Mouse (Mus musculus): ENCODE measurements around the gene Nfyb. TPM values are rescaled to one million over a fixed set of nuclear protein-coding genes. Genes with fewer than 3 reads are reported as not detected.
A peak's percentile ranks its signal among the peaks of the same experiment; 100 is the strongest.

Nfyb gene
- 87.5 and 91.5 TPM in 2 replicates for total RNA-seq (2017)

DNA sequence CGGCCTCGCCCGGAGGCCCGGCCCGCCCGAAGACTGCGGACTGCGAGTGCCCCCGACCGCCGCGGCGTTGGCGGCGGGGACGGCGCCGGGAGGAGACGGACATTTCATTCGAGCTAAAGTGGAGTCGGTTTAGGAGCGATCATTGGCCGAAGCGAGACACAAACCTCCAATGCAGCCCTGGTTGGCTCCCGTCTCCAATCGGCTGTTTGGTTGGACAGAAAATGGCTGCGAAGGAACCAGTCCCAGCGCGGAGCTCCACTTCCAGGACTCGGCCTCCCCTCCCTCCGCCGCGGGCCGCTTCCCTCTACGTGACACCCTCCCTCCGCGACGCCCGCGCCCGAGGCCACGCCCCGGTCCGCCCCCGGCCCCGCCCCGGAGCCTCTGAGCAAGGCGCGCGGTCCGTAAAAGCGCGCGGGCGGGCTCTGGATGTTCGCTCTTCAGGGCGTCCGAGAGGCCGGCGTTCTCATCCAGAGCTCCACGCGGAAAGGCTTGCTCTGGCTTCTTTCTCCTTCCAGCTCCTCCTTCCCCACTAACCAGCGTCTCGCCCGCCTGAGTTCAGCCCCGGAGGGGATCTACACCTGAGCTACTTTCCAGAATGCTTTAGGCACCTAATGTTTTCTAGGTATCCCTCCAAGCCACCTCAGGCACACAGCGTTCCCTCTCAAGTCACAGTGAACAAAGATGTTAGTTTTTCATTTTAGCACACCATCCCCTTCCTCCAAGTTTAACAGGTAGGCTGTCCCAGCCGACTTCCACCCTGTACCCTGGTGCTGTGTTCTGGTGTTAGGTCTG, at the start of gene Nfyb:
Nfyb (minus strand) TSS at position 305 of the 792 bp plus-strand sequence.
- peak; percentile 97 for ATAC-seq (replicated peaks; ENCODE audit: low read depth, poor library complexity, severe bottlenecking)

- peak; percentile 50 for ATAC-seq (replicated peaks; ENCODE audit: low read depth, poor library complexity, severe bottlenecking)
These were observed 48.0 kb upstream of the Nfyb start for GRCm38 (mm10) chr10:82811855-82812431.

DNA sequence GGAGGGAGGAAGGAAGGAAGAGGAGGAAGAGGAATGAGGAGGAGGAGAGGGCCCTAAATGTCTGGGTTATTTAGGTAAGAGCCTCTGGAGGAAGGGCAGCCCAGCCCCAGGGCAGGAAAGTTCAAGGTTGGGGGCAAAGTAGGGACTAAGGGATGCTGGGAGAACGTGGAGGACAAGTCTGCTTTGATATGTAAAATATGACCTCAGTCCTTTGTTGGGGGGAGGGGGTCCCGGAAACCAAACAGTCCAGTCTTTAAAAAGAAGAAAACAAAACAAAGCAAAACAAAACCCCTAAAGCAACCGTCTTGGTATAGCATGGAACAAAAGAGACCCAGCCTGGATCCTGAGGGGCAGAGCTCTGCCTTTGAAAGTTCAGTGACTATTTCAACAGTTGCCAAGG, 45.4 kb upstream of the Nfyb start:
- ATAC-seq (replicated peaks; ENCODE audit: low read depth, poor library complexity, severe bottlenecking) = no peak

GRCm38 (mm10) chr10:82808891-82809290, 44.9 kb upstream of the Nfyb start:
- no peak for ATAC-seq (replicated peaks; ENCODE audit: low read depth, poor library complexity, severe bottlenecking)

DNA sequence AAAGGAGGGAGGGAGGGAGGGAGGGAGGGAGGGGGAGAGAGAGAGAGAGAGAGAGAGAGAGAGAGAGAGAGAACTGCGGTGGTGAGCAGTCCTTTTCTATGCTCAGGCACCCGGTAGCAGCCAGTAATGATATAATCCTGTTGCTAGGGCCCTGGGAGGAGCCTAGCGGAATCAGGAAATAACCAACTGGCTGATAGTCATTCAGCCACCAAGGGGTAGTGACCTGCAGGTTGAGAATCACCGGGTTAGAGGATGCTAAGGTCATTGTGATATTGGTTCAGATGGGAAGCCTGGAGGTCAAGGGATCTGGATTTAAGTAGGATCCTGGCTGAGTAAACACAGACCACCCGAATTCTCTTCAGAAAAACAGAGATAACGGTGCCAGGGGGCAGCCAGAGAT, 44.2 kb upstream of the Nfyb start:
- ATAC-seq (replicated peaks; ENCODE audit: low read depth, poor library complexity, severe bottlenecking) = peak; percentile 91

DNA sequence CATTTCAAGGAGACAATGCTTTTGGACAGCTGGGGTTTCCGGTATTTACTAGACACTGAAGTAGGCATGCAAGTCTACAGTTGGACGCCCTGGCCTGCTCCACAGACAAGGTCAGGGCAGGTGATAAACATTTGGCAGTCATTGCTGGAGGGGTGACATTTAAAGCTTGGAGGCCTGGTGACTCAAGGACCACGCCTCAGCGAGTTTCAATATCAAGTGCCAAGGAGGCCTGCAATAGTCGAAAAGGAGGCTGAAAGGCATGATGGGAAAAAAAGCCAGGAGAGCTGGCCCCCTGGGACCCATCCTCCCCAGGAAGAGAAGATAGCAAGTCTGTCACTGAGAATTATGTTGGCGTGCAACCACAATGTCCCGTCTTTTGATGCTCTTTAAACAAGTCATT, 43.3 kb upstream of the Nfyb start:
- ATAC-seq (replicated peaks; ENCODE audit: low read depth, poor library complexity, severe bottlenecking) = no peak

DNA sequence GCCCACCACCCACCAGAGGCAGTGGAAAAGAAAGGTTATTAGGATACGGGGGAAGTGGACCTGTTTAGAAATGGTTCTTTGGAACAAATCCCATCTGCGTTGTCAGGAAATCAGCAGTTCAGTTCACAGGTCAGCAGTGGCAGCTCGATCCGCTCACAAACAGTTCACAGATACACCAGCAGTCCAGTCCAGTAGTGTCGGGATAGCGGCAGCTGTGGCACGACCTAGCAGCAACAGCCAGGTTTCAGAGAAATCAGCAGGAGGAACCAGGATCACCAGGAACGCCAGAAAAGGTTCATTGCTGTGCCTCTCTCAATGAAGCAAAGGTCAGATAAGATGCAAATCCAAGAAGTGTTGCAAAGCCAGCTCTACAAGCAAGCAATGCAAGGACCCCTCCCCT, 42.5 kb upstream of the Nfyb start:
- ATAC-seq (replicated peaks; ENCODE audit: low read depth, poor library complexity, severe bottlenecking) = no peak

DNA sequence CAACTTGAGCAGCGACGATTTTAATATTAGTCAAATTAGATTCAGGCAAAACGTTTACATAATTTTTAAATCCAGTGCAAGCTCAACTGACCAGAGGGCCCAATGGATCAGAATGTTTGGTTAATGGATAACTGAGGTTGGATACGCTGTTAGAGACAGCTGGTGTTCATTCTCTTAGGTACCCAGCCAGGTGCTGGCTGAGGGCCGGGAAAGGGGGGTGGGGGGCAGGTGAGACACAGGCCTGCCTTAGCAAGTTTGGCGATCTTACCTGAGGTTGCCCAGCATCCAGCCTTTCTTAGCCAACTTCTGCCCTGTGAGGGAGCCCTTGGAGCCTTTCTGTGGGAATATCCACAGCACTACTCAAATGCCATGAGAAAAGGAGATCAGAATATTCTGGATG, 41.2 kb upstream of the Nfyb start:
- ATAC-seq (replicated peaks; ENCODE audit: low read depth, poor library complexity, severe bottlenecking) = no peak

DNA sequence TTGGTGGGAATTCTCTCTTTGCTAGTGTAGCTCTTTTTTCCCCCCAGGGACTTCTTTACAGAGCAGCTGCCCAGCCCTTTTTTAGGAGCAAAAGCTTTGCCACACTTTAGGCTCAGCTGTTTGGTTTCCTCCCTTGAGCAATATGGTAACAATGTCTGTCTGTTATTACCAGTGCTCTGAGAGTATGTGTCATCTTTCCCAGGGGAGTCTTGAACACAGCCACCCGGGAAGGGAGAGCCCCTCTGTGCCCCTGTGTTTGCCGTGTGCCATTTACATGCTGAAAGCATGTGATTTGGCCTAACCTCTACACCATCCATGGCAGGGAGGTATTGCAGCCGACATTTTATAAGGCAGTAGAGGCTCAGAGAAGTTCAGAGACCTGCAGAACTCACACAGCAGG, 40.5 kb upstream of the Nfyb start:
- ATAC-seq (replicated peaks; ENCODE audit: low read depth, poor library complexity, severe bottlenecking) = no peak

DNA sequence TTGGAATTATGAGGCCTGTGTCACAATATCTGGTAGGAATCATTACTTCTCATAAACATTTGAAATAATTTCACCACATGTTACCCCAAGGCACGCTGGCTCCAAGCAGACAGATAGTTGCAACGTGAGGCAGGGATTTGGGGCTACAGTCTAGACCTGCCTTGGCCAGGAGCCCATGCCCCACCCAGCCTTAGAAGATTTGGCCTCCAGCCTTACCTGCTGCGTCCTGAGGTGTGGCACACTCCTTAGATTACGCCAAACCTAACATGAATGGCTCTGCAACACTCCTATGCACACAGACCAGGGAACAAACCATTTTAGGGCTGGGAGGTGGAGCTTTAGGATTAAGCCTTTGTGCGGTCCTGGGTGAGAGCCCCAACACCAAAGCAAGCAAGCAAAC, 36.1 kb upstream of the Nfyb start:
- ATAC-seq (replicated peaks; ENCODE audit: low read depth, poor library complexity, severe bottlenecking) = no peak

- no peak for ATAC-seq (replicated peaks; ENCODE audit: low read depth, poor library complexity, severe bottlenecking)
These were observed 34.5 kb upstream of the Nfyb start for GRCm38 (mm10) chr10:82798312-82798933.

DNA sequence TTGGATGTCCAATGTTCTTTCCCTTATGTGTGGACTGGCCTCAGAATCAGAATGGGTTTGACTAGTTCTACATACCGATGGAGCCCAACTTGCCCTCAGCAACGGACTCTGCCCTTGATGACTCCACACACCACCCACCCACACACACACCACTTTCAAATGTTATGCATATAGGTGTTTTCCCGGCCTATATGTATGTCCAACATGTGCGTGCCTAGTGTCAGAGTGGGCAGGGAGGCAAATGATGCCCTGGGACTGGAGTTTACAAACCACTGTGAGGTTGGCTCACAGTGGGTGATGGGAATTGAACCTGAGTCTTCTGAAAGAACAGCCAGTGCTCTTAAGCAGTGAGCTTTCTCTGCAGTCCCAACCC, 33.2 kb upstream of the Nfyb start:
- ATAC-seq (replicated peaks; ENCODE audit: low read depth, poor library complexity, severe bottlenecking) = peak; percentile 16; the same call in 1 of the 2 replicates

DNA sequence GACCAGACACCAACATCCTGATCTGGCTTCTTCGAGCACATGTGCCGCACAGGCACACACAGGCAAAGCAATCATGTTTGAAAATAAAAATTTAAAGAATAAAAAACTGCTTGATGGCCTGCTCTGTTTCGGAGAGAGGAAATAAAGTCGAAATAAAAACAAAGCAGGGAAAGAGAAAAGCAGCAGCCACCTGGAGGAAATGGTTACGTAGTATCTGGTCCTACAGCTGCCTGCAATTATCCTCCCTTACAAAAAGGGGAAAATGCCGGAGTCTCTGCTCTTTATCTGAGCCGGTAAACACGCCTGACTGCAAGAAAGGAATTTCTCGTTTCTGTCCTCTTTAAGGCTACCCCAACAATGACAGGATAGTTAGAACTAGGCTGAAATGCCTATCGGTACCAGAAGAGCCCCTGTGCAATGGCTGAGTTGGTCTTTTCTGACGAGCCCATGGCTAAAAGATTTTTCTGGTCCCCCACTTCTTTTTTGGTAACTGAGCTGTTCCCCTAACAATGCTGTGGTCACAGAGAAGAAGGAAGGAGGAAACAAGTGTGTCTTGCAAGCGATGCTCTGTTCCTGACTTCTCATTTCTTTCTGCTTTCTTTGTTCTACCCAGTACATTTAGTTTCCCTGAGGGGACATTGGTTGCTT, 32.7 kb upstream of the Nfyb start:
- ATAC-seq (replicated peaks; ENCODE audit: low read depth, poor library complexity, severe bottlenecking) = peak; percentile 74

- ATAC-seq (replicated peaks; ENCODE audit: low read depth, poor library complexity, severe bottlenecking) = no peak
These were observed 31.8 kb upstream of the Nfyb start for GRCm38 (mm10) chr10:82795767-82796166.

DNA sequence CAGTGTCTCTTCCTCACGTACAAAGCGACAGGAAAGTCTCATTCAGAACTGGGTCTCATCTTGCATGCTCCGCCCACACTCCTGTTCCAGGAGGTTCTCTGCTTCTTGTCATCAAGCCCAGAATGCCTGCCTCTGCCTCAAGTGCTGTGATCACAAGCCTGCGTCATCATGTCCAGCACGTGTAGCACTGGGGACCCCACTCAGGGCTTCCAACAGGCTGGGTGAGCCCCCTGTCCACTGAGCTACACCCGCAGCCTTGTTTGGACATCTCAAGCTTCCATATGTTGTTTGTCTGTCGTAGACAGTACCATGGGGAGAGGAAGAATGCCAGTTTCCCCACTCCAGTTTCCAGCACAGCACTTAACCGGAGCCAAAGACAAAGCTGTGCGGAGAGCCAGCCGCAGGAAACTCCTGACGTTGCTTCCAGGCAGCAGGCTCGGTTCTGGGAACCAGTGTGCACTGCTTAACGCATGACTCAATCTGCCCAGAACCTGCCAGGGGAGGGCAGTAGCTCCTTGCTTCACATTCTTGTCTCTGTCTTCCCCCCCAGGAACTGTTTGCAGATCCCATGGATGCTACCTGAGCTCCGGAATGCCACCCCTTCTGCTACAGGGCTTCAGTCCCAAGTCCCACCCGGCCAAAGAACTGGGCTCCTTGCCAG, 31.3 kb upstream of the Nfyb start:
- ATAC-seq (replicated peaks; ENCODE audit: low read depth, poor library complexity, severe bottlenecking) = peak; percentile 61

DNA sequence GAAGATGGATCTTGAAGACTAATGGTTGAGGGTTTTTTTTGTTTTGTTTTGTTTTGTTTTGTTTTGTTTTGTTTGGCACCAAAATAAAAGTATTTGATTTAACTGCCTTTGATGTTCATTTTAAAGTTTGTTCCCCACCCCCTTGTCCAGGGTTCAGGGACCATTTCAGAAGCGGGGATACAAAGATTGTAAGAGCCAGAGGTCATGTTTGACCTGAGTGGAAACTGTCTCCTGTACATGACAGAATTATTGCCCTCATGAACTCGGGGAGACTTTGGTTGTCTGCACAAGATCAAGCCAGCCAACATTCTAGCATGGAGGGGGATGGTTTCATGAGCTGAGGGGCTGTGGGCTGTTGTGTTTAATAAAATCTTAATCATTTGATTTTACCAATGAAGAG, 28.4 kb upstream of the Nfyb start:
- no peak for ATAC-seq (replicated peaks; ENCODE audit: low read depth, poor library complexity, severe bottlenecking)

GRCm38 (mm10) chr10:82791713-82792112, 27.8 kb upstream of the Nfyb start:
- ATAC-seq (replicated peaks; ENCODE audit: low read depth, poor library complexity, severe bottlenecking) = no peak

DNA sequence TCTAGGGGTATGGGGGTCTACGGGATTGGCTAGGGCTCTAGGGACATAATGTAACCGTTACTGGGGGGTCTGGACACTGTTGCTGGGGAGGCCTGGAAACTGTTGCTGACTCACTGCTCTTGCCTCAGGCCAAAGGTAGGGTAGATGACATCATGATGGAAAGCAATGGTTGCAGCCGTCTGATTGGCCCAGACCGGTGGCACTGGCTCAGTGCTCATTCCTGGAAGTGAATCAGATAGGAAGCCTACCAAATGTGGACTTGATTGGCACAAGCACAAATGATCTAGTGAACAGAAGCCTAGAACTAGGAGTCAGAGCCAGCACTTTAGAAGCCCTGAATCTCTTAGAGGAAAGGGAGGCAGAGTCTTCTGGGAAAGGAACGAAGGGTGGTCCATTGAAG, 26.6 kb upstream of the Nfyb start:
- no peak for ATAC-seq (replicated peaks; ENCODE audit: low read depth, poor library complexity, severe bottlenecking)

DNA sequence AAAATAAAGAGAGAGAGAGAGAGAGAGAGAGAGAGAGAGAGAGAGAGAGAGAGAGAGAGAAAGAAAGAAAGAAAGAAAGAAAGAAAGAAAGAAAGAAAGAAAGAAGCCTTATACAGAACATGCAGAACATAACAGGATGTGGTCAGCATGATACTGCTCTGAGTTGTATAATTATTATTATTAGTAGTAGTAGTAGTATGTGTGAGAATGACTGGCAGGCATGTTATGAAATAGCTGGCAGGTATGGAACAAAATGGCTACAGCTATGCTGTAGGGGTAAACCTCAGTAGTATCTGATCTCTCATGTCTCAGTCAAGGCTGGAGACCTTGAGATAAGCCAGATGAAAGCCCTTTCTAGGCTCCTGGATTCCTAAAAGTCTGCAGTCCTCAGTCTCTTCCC, 25.2 kb upstream of the Nfyb start:
- ATAC-seq (replicated peaks; ENCODE audit: low read depth, poor library complexity, severe bottlenecking) = no peak

- ATAC-seq (replicated peaks; ENCODE audit: low read depth, poor library complexity, severe bottlenecking) = no peak
These were observed 18.5 kb upstream of the Nfyb start for GRCm38 (mm10) chr10:82782472-82782871.

DNA sequence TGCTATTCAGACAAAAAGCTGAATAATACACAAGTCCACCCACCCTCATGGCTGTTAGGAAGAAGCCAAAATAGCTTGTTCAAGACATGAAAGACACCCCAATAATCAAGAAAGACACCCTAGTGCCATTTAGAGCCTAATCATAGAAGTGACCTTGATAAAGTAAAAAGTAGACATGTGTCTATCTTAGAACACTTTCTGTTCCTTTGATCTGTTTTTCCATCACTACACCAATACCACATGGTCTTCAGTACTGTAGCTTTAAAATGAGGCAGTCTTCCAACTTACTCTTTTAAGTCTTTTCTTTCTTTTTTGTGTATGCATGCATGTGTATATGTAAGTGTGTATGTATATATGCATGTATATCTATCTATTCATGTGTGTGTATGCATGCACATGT, 16.9 kb upstream of the Nfyb start:
- ATAC-seq (replicated peaks; ENCODE audit: low read depth, poor library complexity, severe bottlenecking) = no peak

Measured in common myeloid progenitor, adult 5-6 weeks (primary cell).